In the genomic region with DNA sequence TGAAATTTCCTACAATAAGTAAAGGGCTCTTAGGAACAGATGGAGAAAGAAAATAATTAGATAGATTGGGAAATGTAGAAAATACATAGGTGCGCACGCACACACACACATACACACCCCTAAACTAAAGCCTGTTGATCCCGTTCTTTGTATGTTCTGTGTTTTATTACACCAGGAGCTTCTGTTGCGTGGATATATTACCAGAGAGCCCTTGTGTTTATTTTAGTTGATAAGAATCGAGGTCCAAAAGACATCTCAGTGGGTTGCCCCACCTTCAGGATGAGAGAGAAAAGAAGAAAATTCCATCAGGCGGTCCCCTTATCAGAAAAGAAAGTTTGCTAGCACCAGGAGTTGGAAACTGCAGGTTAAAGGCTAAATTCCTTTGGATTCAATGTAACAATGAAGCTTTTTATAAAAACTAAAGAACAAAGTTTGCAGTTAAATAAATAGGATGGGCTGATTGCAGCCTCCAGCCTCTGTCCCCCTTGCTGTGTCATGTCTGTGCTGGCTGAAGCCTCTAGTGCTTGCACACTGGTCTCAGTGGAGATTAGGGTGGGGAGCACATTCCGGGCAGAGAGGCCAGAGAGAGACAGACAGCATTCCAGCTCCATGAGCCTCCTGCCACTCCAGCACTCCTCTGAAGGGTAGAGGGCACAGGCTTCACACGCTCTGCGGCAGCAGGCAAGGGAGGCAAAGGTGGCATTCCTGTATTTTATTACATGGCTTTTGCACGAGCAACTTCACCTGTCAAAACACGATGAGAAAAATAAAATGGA, we compare ENCODE assay signal across 12 mouse cellular contexts. TPM values are rescaled to one million over a fixed set of nuclear protein-coding genes. Genes with fewer than 3 reads are reported as not detected.
DNase-seq lines count a peak whose midpoint lies in the region; ATAC-seq and TF ChIP-seq lines count a peak whose summit lies in the region.
"Had no signal": no experiment of that assay in that cellular context is flagged by ENCODE, and none has a peak within 500 bp of the region (broad histone marks: within the 10 kb centered on the region; RNA-seq: fewer than 3 reads in every experiment).

No protein-coding gene starts in this region.

- peaks cover 6% of the 10 kb centered on the region for H3K4me1 ChIP-seq in kidney, embryonic 15.5 days
- no peaks in the 10 kb centered on the region for H3K4me1 ChIP-seq in kidney, adult 2 months (ENCODE audit: control insufficient read depth, insufficient read depth, low read length)
- no peaks in the 10 kb centered on the region for H3K4me1 ChIP-seq in stomach, embryonic 14.5 days (ENCODE audit: control insufficient read depth, insufficient read depth, low read length)
- 0 out of 2 replicates have a peak, but pooled peaks cover 7% of the 10 kb centered on the region for H3K4me1 ChIP-seq in hindbrain, embryonic 12.5 days

- TF ChIP-seq CTCF in kidney, adult 2 months (conservative IDR thresholded peaks at IDR 0.05; ENCODE audit: insufficient read depth, insufficient read length, low read depth, low read length) = no peak

- no peaks in the 10 kb centered on the region for H3K27me3 ChIP-seq in kidney, embryonic 15.5 days
- no peaks in the 10 kb centered on the region for H3K27me3 ChIP-seq in kidney, adult 2 months (replicated peaks; ENCODE audit: control insufficient read depth, insufficient read depth, low read length)
- H3K27me3 ChIP-seq in stomach, embryonic 14.5 days (ENCODE audit: control insufficient read depth, insufficient read depth, low read length) = no peaks in the 10 kb centered on the region
- H3K27me3 ChIP-seq in hindbrain, embryonic 12.5 days = no peaks in the 10 kb centered on the region

- 0 out of 2 replicates have a peak overlapping the region, but pooled peaks have one; percentile 4 for H3K27ac ChIP-seq in kidney, embryonic 15.5 days
- H3K27ac ChIP-seq in kidney, adult 2 months (ENCODE audit: insufficient read depth, low read depth, low read length) = no peak overlapping the region
- H3K27ac ChIP-seq in stomach, embryonic 14.5 days (ENCODE audit: low read length) = no peak overlapping the region
- H3K27ac ChIP-seq in hindbrain, embryonic 12.5 days = no peak overlapping the region
- H3K27ac ChIP-seq: kidney, postnatal 0 days; macrophage had no signal

- H3K9me3 ChIP-seq in kidney, embryonic 15.5 days (replicated peaks) = no peaks in the 10 kb centered on the region
- H3K9me3 ChIP-seq in stomach, embryonic 14.5 days (ENCODE audit: control insufficient read depth, low read depth, low read length) = no peaks in the 10 kb centered on the region
- H3K9me3 ChIP-seq in hindbrain, embryonic 12.5 days (replicated peaks) = no peaks in the 10 kb centered on the region

- no peak for ATAC-seq in kidney, embryonic 15.5 days (replicated peaks; ENCODE audit: low FRiP score)
- peak; percentile 56; the same call in 1 of the 2 replicates for ATAC-seq in stomach, embryonic 14.5 days (ENCODE audit: insufficient number of reproducible peaks, insufficient read depth, low FRiP score, low read depth)
- ATAC-seq in hindbrain, embryonic 12.5 days (ENCODE audit: low FRiP score) = no peak
- ATAC-seq: CD4-positive, CD25-positive, alpha-beta regulatory T cell, adult 4 months had no signal

- no peak for DNase-seq in kidney, adult 2 months
- DNase-seq in embryo, embryonic 9.5 days (ENCODE audit: extremely low spot score) = peak; percentile 24
- DNase-seq in heart, postnatal 36 days = peak; percentile 25 to 30
- no peak for DNase-seq in cerebellum, adult 9-11 months
- no peak for DNase-seq in adrenal gland, adult 2 months
- DNase-seq: thymus, postnatal 25 days had no signal

- WGBS in kidney, embryonic 15.5 days = 51% methylated on average over 11 of the region's 11 CpGs
- WGBS in kidney, adult 2 months = 55% methylated on average over 11 of the region's 11 CpGs
- WGBS in stomach, embryonic 14.5 days = 31% methylated on average over 11 of the region's 11 CpGs
- 58% methylated on average over 11 of the region's 11 CpGs for WGBS in hindbrain, embryonic 12.5 days

- no peaks in the 10 kb centered on the region for H3K36me3 ChIP-seq in kidney, embryonic 15.5 days
- no peaks in the 10 kb centered on the region for H3K36me3 ChIP-seq in kidney, adult 2 months (ENCODE audit: control insufficient read depth, insufficient read depth, low read length)
- no peaks in the 10 kb centered on the region for H3K36me3 ChIP-seq in stomach, embryonic 14.5 days (ENCODE audit: control insufficient read depth, insufficient read depth, low read length)
- no peaks in the 10 kb centered on the region for H3K36me3 ChIP-seq in hindbrain, embryonic 12.5 days

- intact Hi-C loops in heart, postnatal 36 days (cut with DNase I) = loop anchor here (2.0 kb wide), 1 partner anchor 30 kb away; no protein-coding TSS in a partner anchor

- no peak overlapping the region for H3K4me3 ChIP-seq in kidney, embryonic 15.5 days (replicated peaks)
- no peak overlapping the region for H3K4me3 ChIP-seq in kidney, adult 2 months (ENCODE audit: insufficient read depth, low read depth, low read length)
- H3K4me3 ChIP-seq in stomach, embryonic 14.5 days (ENCODE audit: low read depth, low read length) = no peak overlapping the region
- H3K4me3 ChIP-seq in hindbrain, embryonic 12.5 days = no peak overlapping the region

- no peak for TF ChIP-seq POLR2A in kidney, adult 2 months (IDR thresholded peaks at IDR 0.05; ENCODE audit: low read depth, low read length)

- H3K4me2 ChIP-seq in kidney, embryonic 15.5 days = no peak overlapping the region
- peak overlapping the region; percentile 1; the same call in 1 of the 2 replicates for H3K4me2 ChIP-seq in stomach, embryonic 14.5 days (replicated peaks; ENCODE audit: low read depth, low read length)
- H3K4me2 ChIP-seq in hindbrain, embryonic 12.5 days (replicated peaks) = no peak overlapping the region

- H3K9ac ChIP-seq in kidney, embryonic 15.5 days = no peak overlapping the region
- H3K9ac ChIP-seq in stomach, embryonic 14.5 days (replicated peaks; ENCODE audit: low read depth, low read length) = no peak overlapping the region
- no peak overlapping the region for H3K9ac ChIP-seq in hindbrain, embryonic 12.5 days

RNA-seq across cellular contexts. Expression of gene Gm33543, which starts 21.8 kb away (rescaled TPM):
- 0.09 and 0.18 TPM in 2 replicates for polyA plus RNA-seq in kidney, embryonic 15.5 days (2015; fragmentation: Nextera tagmentation; extraction: Ambion mirVana)
- 1.6 and 1.9 TPM in 2 replicates for polyA plus RNA-seq in kidney, adult 2 months (2012; rRNA removed)
- 1 to 10 TPM; 2.0 to 2.7 TPM for total RNA-seq in heart, postnatal 36 days (2021)
- polyA plus RNA-seq in stomach, embryonic 14.5 days (2014; fragmentation: Nextera tagmentation; extraction: Ambion mirVana) = not detected in 2 replicates
- total RNA-seq in adrenal gland, adult 2 months (2021) = not detected
- polyA plus RNA-seq in adrenal gland, adult 2 months (2012; rRNA removed) = not detected in 2 replicates
- not detected in 2 replicates for polyA plus RNA-seq in hindbrain, embryonic 12.5 days (2016; fragmentation: Nextera tagmentation; extraction: Ambion mirVana)
- polyA plus RNA-seq: CD4-positive, CD25-positive, alpha-beta regulatory T cell, adult 4 months; macrophage had no signal

Comparison
In these comparisons a context has a peak if more than half of its experiments do, and no peak if none do; other contexts are left out.
1. DNase-seq: peak in embryo, embryonic 9.5 days (single experiment) and heart, postnatal 36 days (2 of 2); none in kidney, adult 2 months (single experiment), cerebellum, adult 9-11 months (single experiment) and adrenal gland, adult 2 months (single experiment).